Mouse (Mus musculus) brain, embryonic 14.5 days (tissue): ENCODE measurements at regions not wholly inside any gene's neighbourhood (a gene's known extent, or its start where the extent isn't known, plus 50 kb on each side); places are given as distances from the start of the nearest gene placed in this dataset.

Source experiments
- CTCF ChIP-seq: fragments of 200-500 bp; IDR thresholded peaks from 2 replicates; pipeline ENCODE4 v1.5.1; 2012; ENCODE audit warnings: inconsistent platforms, mild to moderate bottlenecking, moderate library complexity, borderline replicate concordance; ENCODE audit not compliant: insufficient read depth, insufficient read length; ENCODE audit errors: extremely low read depth
- POLR2A ChIP-seq: fragments of 200-500 bp; IDR thresholded peaks from 2 replicates; pipeline ENCODE4 v1.6.1; 2012; ENCODE audit warnings: mild to moderate bottlenecking, inconsistent platforms, borderline replicate concordance; ENCODE audit not compliant: poor library complexity, insufficient read depth, insufficient read length, severe bottlenecking; ENCODE audit errors: extremely low read depth

DNA sequence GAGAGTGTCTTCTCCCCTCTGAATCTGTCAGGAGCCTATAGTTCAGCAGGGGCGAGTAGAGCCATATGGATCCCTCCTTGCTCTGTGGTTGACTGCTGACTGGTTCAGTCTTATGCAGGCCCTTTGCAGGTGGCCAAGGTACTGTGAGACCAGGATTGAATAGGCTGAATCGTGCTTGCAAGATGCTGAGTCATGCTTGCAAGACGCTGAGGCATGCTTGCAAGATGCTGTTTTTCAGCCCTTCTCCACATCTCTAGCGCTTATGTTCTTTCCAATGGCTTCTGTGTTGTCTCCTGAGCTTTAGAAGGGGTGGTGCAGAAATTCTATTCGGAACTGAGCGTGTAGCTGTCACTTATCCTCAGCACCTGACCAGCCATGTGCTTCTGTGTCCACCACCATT, 72.4 kb downstream of the Cdc7 start:
- TF ChIP-seq CTCF (no peak), POLR2A (no peak)
